Mouse (Mus musculus): ENCODE results near the gene Dync1li1. TPM values are rescaled to one million over a fixed set of nuclear protein-coding genes. Genes with fewer than 3 reads are reported as not detected.

Gene Dync1li1
- polyA plus RNA-seq, 1 experiment from 2014 or later, result 107 TPM

GRCm38 (mm10) chr9:114767030-114767429 lies 78.4 kb downstream of the Dync1li1 start:
- H3K9ac ChIP-seq, result no peak overlapping the region
- no peaks in the 10 kb centered on the region for H3K9me3 ChIP-seq (ENCODE audit: control insufficient read depth, low read length)
- ATAC-seq (ENCODE audit: low FRiP score) (peak; percentile 74; the same call in 1 of the 2 replicates), DNase-seq (ENCODE audit: low spot score) (peak; percentile 71)
- 0 out of 2 replicates have a peak, but pooled peaks cover 6% of the 10 kb centered on the region for H3K4me1 ChIP-seq (replicated peaks; ENCODE audit: control insufficient read depth, insufficient read depth, low read length)
- 40% methylated on average over 13 of the region's 13 CpGs for WGBS
- peak overlapping the region; percentile 11; the same call in 1 of the 2 replicates for H3K27ac ChIP-seq
- H3K4me3 ChIP-seq (replicated peaks; ENCODE audit: low read length), result no peak overlapping the region
- H3K36me3 ChIP-seq (replicated peaks; ENCODE audit: control insufficient read depth, insufficient read depth), result no peaks in the 10 kb centered on the region
- no peak overlapping the region for H3K4me2 ChIP-seq (replicated peaks)
- no peaks in the 10 kb centered on the region for H3K27me3 ChIP-seq (ENCODE audit: control insufficient read depth, insufficient read depth, low read length)

GRCm38 (mm10) chr9:114767507-114767906 lies 78.9 kb downstream of the Dync1li1 start:
- no peaks in the 10 kb centered on the region for H3K27me3 ChIP-seq (ENCODE audit: control insufficient read depth, insufficient read depth, low read length)
- H3K4me2 ChIP-seq (replicated peaks), result no peak overlapping the region
- ATAC-seq (ENCODE audit: low FRiP score) (no peak), DNase-seq (ENCODE audit: low spot score) (no peak)
- no peak overlapping the region for H3K9ac ChIP-seq
- H3K36me3 ChIP-seq (replicated peaks; ENCODE audit: control insufficient read depth, insufficient read depth), result no peaks in the 10 kb centered on the region
- H3K27ac ChIP-seq, result peak overlapping the region; percentile 11; the same call in 1 of the 2 replicates
- H3K4me1 ChIP-seq (replicated peaks; ENCODE audit: control insufficient read depth, insufficient read depth, low read length), result 0 out of 2 replicates have a peak, but pooled peaks cover 6% of the 10 kb centered on the region
- 74% methylated on average over 2 of the region's 2 CpGs for WGBS
- no peaks in the 10 kb centered on the region for H3K9me3 ChIP-seq (ENCODE audit: control insufficient read depth, low read length)
- no peak overlapping the region for H3K4me3 ChIP-seq (replicated peaks; ENCODE audit: low read length)

GRCm38 (mm10) chr9:114768066-114768465 lies 79.5 kb downstream of the Dync1li1 start:
- Histone ChIP-seq H3K27me3 (ENCODE audit: control insufficient read depth, insufficient read depth, low read length) (no peaks in the 10 kb centered on the region), H3K4me2 (replicated peaks) (no peak overlapping the region), H3K4me3 (replicated peaks; ENCODE audit: low read length) (no peak overlapping the region), H3K36me3 (replicated peaks; ENCODE audit: control insufficient read depth, insufficient read depth) (no peaks in the 10 kb centered on the region), H3K4me1 (replicated peaks; ENCODE audit: control insufficient read depth, insufficient read depth, low read length) (0 out of 2 replicates have a peak, but pooled peaks cover 6% of the 10 kb centered on the region), H3K27ac (no peak overlapping the region), H3K9me3 (ENCODE audit: control insufficient read depth, low read length) (no peaks in the 10 kb centered on the region), H3K9ac (no peak overlapping the region)
- no peak for DNase-seq (ENCODE audit: low spot score)
- no peak for ATAC-seq (ENCODE audit: low FRiP score)
- 55% methylated on average over 10 of the region's 10 CpGs for WGBS

GRCm38 (mm10) chr9:114770224-114770623 lies 81.6 kb downstream of the Dync1li1 start:
- no peak overlapping the region for H3K4me2 ChIP-seq (replicated peaks)

GRCm38 (mm10) chr9:114771565-114771964 lies 83.0 kb downstream of the Dync1li1 start:
- DNase-seq (ENCODE audit: low spot score), result no peak
- Histone ChIP-seq H3K4me3 (replicated peaks; ENCODE audit: low read length) (no peak overlapping the region), H3K9ac (no peak overlapping the region), H3K9me3 (ENCODE audit: control insufficient read depth, low read length) (no peaks in the 10 kb centered on the region), H3K36me3 (replicated peaks; ENCODE audit: control insufficient read depth, insufficient read depth) (no peaks in the 10 kb centered on the region), H3K27me3 (ENCODE audit: control insufficient read depth, insufficient read depth, low read length) (no peaks in the 10 kb centered on the region), H3K4me1 (replicated peaks; ENCODE audit: control insufficient read depth, insufficient read depth, low read length) (0 out of 2 replicates have a peak, but pooled peaks cover 6% of the 10 kb centered on the region), H3K27ac (no peak overlapping the region), H3K4me2 (replicated peaks) (no peak overlapping the region)
- no peak for ATAC-seq (ENCODE audit: low FRiP score)
- 80% methylated on average over 7 of the region's 7 CpGs for WGBS

More at GRCm38 (mm10) chr9:114770224-114770623, 81.6 kb downstream of the Dync1li1 start:
- Histone ChIP-seq H3K9me3 (ENCODE audit: control insufficient read depth, low read length) (no peaks in the 10 kb centered on the region), H3K27ac (no peak overlapping the region), H3K27me3 (ENCODE audit: control insufficient read depth, insufficient read depth, low read length) (no peaks in the 10 kb centered on the region), H3K4me1 (replicated peaks; ENCODE audit: control insufficient read depth, insufficient read depth, low read length) (0 out of 2 replicates have a peak, but pooled peaks cover 6% of the 10 kb centered on the region), H3K4me3 (replicated peaks; ENCODE audit: low read length) (no peak overlapping the region), H3K9ac (no peak overlapping the region), H3K36me3 (replicated peaks; ENCODE audit: control insufficient read depth, insufficient read depth) (no peaks in the 10 kb centered on the region)
- WGBS, result 89% methylated on average over 4 of the region's 4 CpGs
- no peak for DNase-seq (ENCODE audit: low spot score)
- ATAC-seq (ENCODE audit: low FRiP score), result no peak

Other genes starting within 250 kb of the Dync1li1 start
- not detected in 2 replicates for gene Ccr4, start 183.9 kb upstream of the Dync1li1 start, polyA plus RNA-seq (2014; fragmentation: Nextera tagmentation; extraction: Ambion mirVana)
- gene C130032M10Rik, start 173.1 kb upstream of the Dync1li1 start, polyA plus RNA-seq (2014; fragmentation: Nextera tagmentation; extraction: Ambion mirVana), result not detected in 2 replicates
- gene Trim71, start 124.4 kb upstream of the Dync1li1 start, polyA plus RNA-seq (2014; fragmentation: Nextera tagmentation; extraction: Ambion mirVana), result 0.29 and 0.31 TPM in 2 replicates
- 51.2 and 57.3 TPM in 2 replicates for gene Cnot10, start 48.6 kb upstream of the Dync1li1 start, polyA plus RNA-seq (2014; fragmentation: Nextera tagmentation; extraction: Ambion mirVana)
- gene Cmtm6, start 42.3 kb downstream of the Dync1li1 start, polyA plus RNA-seq (2014; fragmentation: Nextera tagmentation; extraction: Ambion mirVana), result 21.2 and 21.8 TPM in 2 replicates
- gene Cmtm7, start 93.1 kb downstream of the Dync1li1 start, polyA plus RNA-seq (2014; fragmentation: Nextera tagmentation; extraction: Ambion mirVana), result 11.9 and 13.7 TPM in 2 replicates
- gene Cmtm8, start 155.4 kb downstream of the Dync1li1 start, polyA plus RNA-seq (2014; fragmentation: Nextera tagmentation; extraction: Ambion mirVana), result 10.1 and 14.3 TPM in 2 replicates
- gene Gpd1l, start 245.2 kb downstream of the Dync1li1 start, polyA plus RNA-seq (2014; fragmentation: Nextera tagmentation; extraction: Ambion mirVana), result 21.0 and 23.2 TPM in 2 replicates

Data from hindbrain, embryonic 14.5 days (tissue).